Mouse (Mus musculus) heart, embryonic 15.5 days (tissue): ENCODE measurements at regions not wholly inside any gene's neighbourhood (a gene's known extent, or its start where the extent isn't known, plus 50 kb on each side); places are given as distances from the start of the nearest gene placed in this dataset.

ENCODE experiments used
- ATAC-seq: fragments of 200-750 bp; cut with Nextera tagmentation; replicated peaks from 2 replicates; pipeline ENCODE4 v1.8.0; 2017; ENCODE audit warnings: low read depth, moderate TSS enrichment; ENCODE audit not compliant: insufficient number of reproducible peaks, insufficient read depth, low FRiP score
- H3K27ac ChIP-seq: fragments of 300-500 bp; sonication (generic); 2 replicates; pipeline ENCODE4 v1.5.1; 2015; ENCODE audit warnings: mild to moderate bottlenecking, inconsistent platforms
- H3K27me3 ChIP-seq: fragments of 300-500 bp; sonication (generic); 2 replicates; pipeline ENCODE4 v1.6.1; 2015; ENCODE audit warnings: inconsistent platforms
- H3K36me3 ChIP-seq: fragments of 300-500 bp; sonication (generic); 2 replicates; pipeline ENCODE4 v1.6.1; 2015; ENCODE audit warnings: mild to moderate bottlenecking, inconsistent platforms
- H3K4me1 ChIP-seq: fragments of 300-500 bp; sonication (generic); replicated peaks from 2 replicates; pipeline ENCODE4 v1.6.1; 2015; ENCODE audit warnings: inconsistent platforms
- H3K4me2 ChIP-seq: fragments of 300-500 bp; sonication (generic); 2 replicates; pipeline ENCODE4 v1.6.1; 2015; ENCODE audit warnings: inconsistent platforms, mild to moderate bottlenecking, moderate library complexity
- H3K4me3 ChIP-seq: fragments of 300-500 bp; sonication (generic); 2 replicates; pipeline ENCODE4 v1.5.1; 2015; ENCODE audit warnings: mild to moderate bottlenecking, inconsistent platforms
- H3K9ac ChIP-seq: fragments of 300-500 bp; sonication (generic); 2 replicates; pipeline ENCODE4 v1.6.1; 2015; ENCODE audit warnings: mild to moderate bottlenecking, inconsistent platforms
- H3K9me3 ChIP-seq: fragments of 300-500 bp; sonication (generic); replicated peaks from 2 replicates; pipeline ENCODE4 v1.6.1; 2016; ENCODE audit warnings: inconsistent platforms
- WGBS: fragments of 180-500 bp; shearing (Covaris S2); methylation state at CpG from one replicate; pipeline ENCODE4 v1.1.7; 2015; ENCODE audit warnings: mixed read lengths; 5-methylcytosine and 5-hydroxymethylcytosine counted together

GRCm38 (mm10) chr13:59253667-59254558, 331.1 kb downstream of the Agtpbp1 start:
- ATAC-seq = no peak
- 66% methylated on average over 13 of the region's 13 CpGs for WGBS

GRCm38 (mm10) chr13:59251252-59252006, 333.6 kb downstream of the Agtpbp1 start:
- H3K4me3 ChIP-seq = no peak overlapping the region
- H3K27ac ChIP-seq = no peak overlapping the region
- no peaks in the 10 kb centered on the region for H3K36me3 ChIP-seq
- H3K27me3 ChIP-seq = no peaks in the 10 kb centered on the region
- ATAC-seq = no peak
- peaks cover 4% of the 10 kb centered on the region; the same call in 1 of the 2 replicates for H3K4me1 ChIP-seq
- whole genome bisulfite sequencing = 57% methylated on average over 12 of the region's 12 CpGs
- H3K4me2 ChIP-seq = no peak overlapping the region
- no peaks in the 10 kb centered on the region for H3K9me3 ChIP-seq
- H3K9ac ChIP-seq = no peak overlapping the region

More at GRCm38 (mm10) chr13:59253667-59254558, 331.1 kb downstream of the Agtpbp1 start:
- Histone ChIP-seq H3K27me3 (no peaks in the 10 kb centered on the region), H3K9ac (no peak overlapping the region), H3K9me3 (no peaks in the 10 kb centered on the region), H3K4me3 (no peak overlapping the region), H3K36me3 (no peaks in the 10 kb centered on the region), H3K4me2 (no peak overlapping the region), H3K4me1 (peaks cover 4% of the 10 kb centered on the region; the same call in 1 of the 2 replicates), H3K27ac (no peak overlapping the region)

GRCm38 (mm10) chr13:59248411-59248810, 336.6 kb downstream of the Agtpbp1 start:
- no peaks in the 10 kb centered on the region for H3K27me3 ChIP-seq
- no peaks in the 10 kb centered on the region for H3K4me1 ChIP-seq
- 80% methylated on average over 9 of the region's 9 CpGs for WGBS
- H3K4me2 ChIP-seq = no peak overlapping the region
- H3K36me3 ChIP-seq = no peaks in the 10 kb centered on the region
- no peak overlapping the region for H3K27ac ChIP-seq
- no peak for ATAC-seq
- H3K9me3 ChIP-seq = no peaks in the 10 kb centered on the region
- H3K9ac ChIP-seq = no peak overlapping the region
- H3K4me3 ChIP-seq = no peak overlapping the region

- H3K9me3 ChIP-seq = no peaks in the 10 kb centered on the region
- H3K27me3 ChIP-seq = no peaks in the 10 kb centered on the region
- WGBS = 82% methylated on average over 7 of the region's 7 CpGs
- 0 out of 2 replicates have a peak, but pooled peaks cover 2% of the 10 kb centered on the region for H3K4me1 ChIP-seq
- no peak overlapping the region for H3K27ac ChIP-seq
- no peak overlapping the region for H3K4me2 ChIP-seq
- ATAC-seq = no peak
- no peaks in the 10 kb centered on the region for H3K36me3 ChIP-seq
- no peak overlapping the region for H3K4me3 ChIP-seq
- H3K9ac ChIP-seq = no peak overlapping the region
Observed at GRCm38 (mm10) chr13:59246984-59247537, 338.0 kb downstream of the Agtpbp1 start.

- ATAC-seq = no peak
- Histone ChIP-seq H3K27ac (no peak overlapping the region), H3K9me3 (no peaks in the 10 kb centered on the region), H3K4me3 (no peak overlapping the region), H3K27me3 (no peaks in the 10 kb centered on the region), H3K4me1 (0 out of 2 replicates have a peak, but pooled peaks cover 2% of the 10 kb centered on the region), H3K4me2 (no peak overlapping the region), H3K9ac (no peak overlapping the region), H3K36me3 (no peaks in the 10 kb centered on the region)
- WGBS = 44% methylated on average over 6 of the region's 6 CpGs
Observed at GRCm38 (mm10) chr13:59246070-59246469, 339.0 kb downstream of the Agtpbp1 start.

- no peak for ATAC-seq
- H3K36me3 ChIP-seq = no peaks in the 10 kb centered on the region
- no peak overlapping the region for H3K9ac ChIP-seq
- no peak overlapping the region for H3K4me2 ChIP-seq
- H3K27ac ChIP-seq = no peak overlapping the region
- H3K4me1 ChIP-seq = 0 out of 2 replicates have a peak, but pooled peaks cover 2% of the 10 kb centered on the region
- no peak overlapping the region for H3K4me3 ChIP-seq
- H3K27me3 ChIP-seq = no peaks in the 10 kb centered on the region
- H3K9me3 ChIP-seq = no peaks in the 10 kb centered on the region
- 86% methylated on average over 1 of the region's 1 CpGs for WGBS
Observed at GRCm38 (mm10) chr13:59244622-59245021, 340.4 kb downstream of the Agtpbp1 start.

GRCm38 (mm10) chr13:59242671-59243070, 342.4 kb downstream of the Agtpbp1 start:
- no peak overlapping the region for H3K4me2 ChIP-seq
- H3K27me3 ChIP-seq = no peaks in the 10 kb centered on the region
- no peak overlapping the region for H3K27ac ChIP-seq
- no peak overlapping the region for H3K9ac ChIP-seq
- H3K4me1 ChIP-seq = 0 out of 2 replicates have a peak, but pooled peaks cover 2% of the 10 kb centered on the region
- no peaks in the 10 kb centered on the region for H3K9me3 ChIP-seq
- H3K36me3 ChIP-seq = no peaks in the 10 kb centered on the region
- WGBS = 49% methylated on average over 4 of the region's 4 CpGs
- no peak for ATAC-seq
- H3K4me3 ChIP-seq = no peak overlapping the region

- Histone ChIP-seq H3K4me3 (no peak overlapping the region), H3K9me3 (no peaks in the 10 kb centered on the region), H3K27ac (no peak overlapping the region), H3K4me2 (no peak overlapping the region), H3K4me1 (0 out of 2 replicates have a peak, but pooled peaks cover 2% of the 10 kb centered on the region), H3K27me3 (no peaks in the 10 kb centered on the region), H3K9ac (no peak overlapping the region), H3K36me3 (no peaks in the 10 kb centered on the region)
- 81% methylated on average over 1 of the region's 1 CpGs for WGBS
- no peak for ATAC-seq
Observed at GRCm38 (mm10) chr13:59238696-59239095, 346.3 kb downstream of the Agtpbp1 start.

- WGBS = 87% methylated on average over 9 of the region's 9 CpGs
- no peak for ATAC-seq
Observed at GRCm38 (mm10) chr13:59235836-59236235, 349.2 kb downstream of the Agtpbp1 start.

GRCm38 (mm10) chr13:59229111-59229541, 355.9 kb downstream of the Agtpbp1 start:
- WGBS = 82% methylated on average over 6 of the region's 6 CpGs
- no peak overlapping the region for H3K27ac ChIP-seq
- ATAC-seq = no peak

More at GRCm38 (mm10) chr13:59235836-59236235, 349.2 kb downstream of the Agtpbp1 start:
- H3K27me3 ChIP-seq = no peaks in the 10 kb centered on the region
- H3K4me2 ChIP-seq = no peak overlapping the region
- H3K27ac ChIP-seq = no peak overlapping the region
- H3K4me1 ChIP-seq = no peaks in the 10 kb centered on the region
- H3K4me3 ChIP-seq = no peak overlapping the region
- H3K9ac ChIP-seq = no peak overlapping the region
- no peaks in the 10 kb centered on the region for H3K36me3 ChIP-seq
- H3K9me3 ChIP-seq = no peaks in the 10 kb centered on the region

More at GRCm38 (mm10) chr13:59229111-59229541, 355.9 kb downstream of the Agtpbp1 start:
- Histone ChIP-seq H3K9me3 (no peaks in the 10 kb centered on the region), H3K9ac (no peak overlapping the region), H3K4me2 (no peak overlapping the region), H3K36me3 (no peaks in the 10 kb centered on the region), H3K27me3 (no peaks in the 10 kb centered on the region), H3K4me1 (peaks cover 12% of the 10 kb centered on the region), H3K4me3 (no peak overlapping the region)
